Mouse (Mus musculus) brain, adult 2 months (tissue): ENCODE data around the gene Large1.
A peak's percentile ranks its signal among the peaks of the same experiment; 100 is the strongest.
"Not testable (repeated sequence)": the region's sequence is repeated elsewhere in the genome, so short reads cannot be mapped to it uniquely, and the experiment has no call there.

Source experiments
- DNase-seq: peaks from one replicate; pipeline ENCODE4 v3.0.0; 2011; ENCODE audit warnings: low read depth, low spot score

The Large1 gene

DNA sequence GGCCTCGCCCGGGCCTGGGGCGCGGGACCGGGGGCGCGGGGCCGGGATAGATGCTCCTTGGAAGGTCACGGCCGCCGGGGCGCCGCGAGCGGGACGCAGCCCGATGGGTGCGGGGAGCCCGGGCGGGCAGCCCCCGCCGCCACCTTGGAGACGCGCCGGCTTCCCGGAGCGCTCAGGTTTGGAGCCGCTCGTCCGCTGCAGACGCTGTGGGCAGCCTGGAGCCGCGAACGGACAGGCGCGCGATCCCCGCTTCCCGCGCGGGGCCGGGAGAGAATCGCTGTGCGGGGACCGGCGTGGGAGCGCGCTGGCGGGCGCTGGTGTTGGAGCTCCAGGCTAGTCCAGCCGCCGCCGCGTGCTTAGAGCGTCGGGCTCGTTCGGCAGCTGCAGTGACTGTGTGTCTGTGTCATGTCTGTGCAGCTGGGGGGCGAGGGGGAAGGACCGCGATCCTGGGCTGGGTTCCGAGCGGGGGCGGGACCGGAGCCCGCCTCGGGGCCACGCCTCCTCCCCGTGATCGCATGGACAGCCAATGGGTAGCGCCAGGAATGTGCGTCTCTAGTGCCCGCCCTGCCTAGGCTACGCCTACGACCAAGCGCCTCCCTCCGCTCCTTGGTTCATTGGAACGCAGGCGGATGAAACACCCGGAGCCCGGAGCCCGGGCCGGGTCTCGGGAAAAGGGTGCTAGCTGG is at the start of gene Large1:
TSS of gene Large1 (minus strand) at position 433 of the 686 bp plus-strand sequence.
- DNase-seq = peak; percentile 100

GRCm38 (mm10) chr8:73400343-73400742 is 47.0 kb upstream of the Large1 start:
- no peak for DNase-seq

- DNase-seq = not testable (repeated sequence)
Observed at GRCm38 (mm10) chr8:73373001-73373400, 19.7 kb upstream of the Large1 start.

DNA sequence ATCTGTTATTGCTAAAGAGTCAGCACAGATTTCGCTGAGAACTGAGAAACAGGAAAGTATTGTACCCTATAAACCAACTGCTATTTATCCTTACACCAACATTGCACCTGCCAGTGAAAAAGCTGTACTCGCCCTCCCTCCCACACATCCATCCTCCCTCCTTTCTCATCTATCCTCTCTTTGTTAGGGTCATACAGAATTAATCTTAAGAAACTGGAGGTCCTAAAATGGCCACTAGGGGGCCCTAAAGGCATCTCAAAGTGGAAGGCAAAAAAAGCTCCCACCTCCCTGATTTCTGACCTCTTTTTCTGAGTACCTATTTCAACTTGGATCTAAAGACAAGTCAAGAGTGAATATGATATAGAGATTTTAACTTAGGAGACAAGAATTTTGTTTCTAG is 2.6 kb upstream of the Large1 start:
- DNase-seq = peak; percentile 91

DNA sequence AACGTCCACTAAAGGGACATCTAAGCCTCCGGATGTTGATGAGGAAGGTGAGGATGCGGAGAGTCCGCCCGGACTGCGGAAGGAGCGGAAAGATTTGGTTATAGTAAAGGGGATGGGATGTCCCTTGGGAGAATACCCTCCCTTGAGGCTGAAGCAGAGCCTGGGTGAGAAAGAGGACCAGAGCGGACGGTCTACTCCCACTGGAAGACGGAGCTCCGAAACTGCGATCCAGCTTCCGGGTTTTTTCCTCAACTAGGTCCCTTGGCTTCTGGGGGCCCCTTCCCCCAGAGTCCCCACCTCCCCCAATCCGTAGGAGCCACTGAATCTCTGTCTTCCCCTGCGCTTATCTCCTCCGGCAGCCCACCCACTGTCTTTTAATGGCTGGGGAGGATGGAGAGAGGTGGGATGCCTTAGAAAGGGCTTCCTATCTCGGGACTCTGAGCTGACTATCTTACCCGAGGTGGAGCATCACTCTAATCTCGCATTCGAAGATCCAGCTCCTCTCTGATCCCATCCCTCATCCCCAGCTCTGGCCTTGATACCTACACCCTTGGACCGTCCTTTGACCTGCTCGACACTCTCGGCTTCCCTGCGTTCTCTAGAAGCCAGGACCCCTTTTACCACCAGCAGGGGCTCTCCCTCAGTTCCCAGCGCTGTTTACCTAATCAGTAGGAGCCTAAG is 1.0 kb upstream of the Large1 start:
- peak; percentile 97 for DNase-seq

DNA sequence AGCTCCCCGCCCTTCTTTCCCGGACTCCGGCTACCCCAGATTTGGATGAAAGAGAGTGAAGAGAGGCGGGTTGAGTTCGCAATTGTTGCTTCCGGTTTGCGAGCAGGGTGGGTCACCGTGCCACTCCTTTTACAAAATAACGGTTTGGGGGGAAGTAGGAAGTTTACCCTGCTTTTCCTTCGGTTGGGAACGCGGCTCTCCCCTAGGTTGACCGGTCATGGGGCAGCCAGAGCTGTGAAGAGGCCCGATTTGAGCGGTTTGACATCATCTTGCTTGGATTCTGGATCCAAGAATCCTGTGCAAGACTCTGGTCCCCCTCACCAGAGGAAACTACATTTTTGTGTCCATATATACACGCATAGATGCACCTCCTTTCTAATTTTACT is 447 bp upstream of the Large1 start:
- no peak for DNase-seq

DNA sequence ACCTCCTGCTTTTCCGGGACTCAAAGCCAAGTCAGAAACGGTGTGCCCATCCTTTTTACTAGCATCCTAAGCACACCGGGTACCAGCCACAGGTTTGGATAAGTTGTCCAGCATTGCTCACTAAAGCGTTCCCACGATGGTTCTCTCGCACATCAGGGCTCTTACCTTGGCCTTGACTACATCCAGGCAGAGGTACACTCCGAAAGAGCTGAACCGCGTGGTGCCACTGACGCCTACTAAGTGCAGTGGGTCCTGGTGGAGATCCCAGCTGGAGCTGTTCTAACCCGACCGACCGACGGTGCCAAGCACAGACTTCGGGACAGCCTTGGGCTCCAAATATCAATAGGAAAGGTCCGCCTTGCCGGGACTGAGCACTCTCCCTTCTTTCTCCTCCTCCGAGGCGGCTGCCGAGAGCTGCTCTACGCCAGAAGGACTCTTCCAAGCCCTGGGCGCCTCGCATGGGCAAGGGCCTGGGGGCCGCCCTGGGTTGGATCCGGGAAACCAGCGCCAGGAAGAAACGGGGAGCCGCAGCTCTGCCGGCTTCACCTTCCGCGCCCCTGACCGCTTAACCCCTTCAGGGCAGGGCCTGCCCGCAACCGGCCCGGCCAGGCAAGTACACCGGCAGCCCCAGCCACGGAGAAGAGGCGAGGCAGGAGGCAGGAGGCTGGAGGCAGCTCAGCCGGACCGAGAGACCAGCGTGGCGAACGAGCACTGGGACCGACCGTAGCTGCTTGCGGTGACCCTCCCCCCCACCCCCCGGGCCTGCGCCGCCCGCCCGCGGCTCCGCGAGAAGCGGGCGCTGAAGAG is 836 bp downstream of the Large1 start:
- peak; percentile 52 for DNase-seq

DNA sequence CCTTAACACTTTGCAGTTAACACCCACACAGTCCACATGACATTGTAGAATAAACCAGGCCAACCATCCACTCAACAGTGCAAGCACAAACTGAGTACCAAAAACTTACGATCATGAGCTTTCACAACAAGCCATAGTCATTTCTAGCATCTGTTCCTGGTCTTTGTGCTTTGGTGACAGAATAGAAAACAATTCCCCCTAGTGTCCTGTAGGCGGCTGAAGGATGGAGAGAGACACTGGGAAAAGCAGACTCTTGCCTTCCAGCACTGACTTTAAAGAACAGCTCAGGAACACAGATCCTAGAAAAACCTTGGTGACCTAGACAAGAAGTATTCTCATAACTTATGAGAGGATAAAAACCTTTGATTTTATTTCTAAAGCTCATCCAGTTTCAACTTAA is 3.0 kb downstream of the Large1 start:
- DNase-seq = peak; percentile 77

DNA sequence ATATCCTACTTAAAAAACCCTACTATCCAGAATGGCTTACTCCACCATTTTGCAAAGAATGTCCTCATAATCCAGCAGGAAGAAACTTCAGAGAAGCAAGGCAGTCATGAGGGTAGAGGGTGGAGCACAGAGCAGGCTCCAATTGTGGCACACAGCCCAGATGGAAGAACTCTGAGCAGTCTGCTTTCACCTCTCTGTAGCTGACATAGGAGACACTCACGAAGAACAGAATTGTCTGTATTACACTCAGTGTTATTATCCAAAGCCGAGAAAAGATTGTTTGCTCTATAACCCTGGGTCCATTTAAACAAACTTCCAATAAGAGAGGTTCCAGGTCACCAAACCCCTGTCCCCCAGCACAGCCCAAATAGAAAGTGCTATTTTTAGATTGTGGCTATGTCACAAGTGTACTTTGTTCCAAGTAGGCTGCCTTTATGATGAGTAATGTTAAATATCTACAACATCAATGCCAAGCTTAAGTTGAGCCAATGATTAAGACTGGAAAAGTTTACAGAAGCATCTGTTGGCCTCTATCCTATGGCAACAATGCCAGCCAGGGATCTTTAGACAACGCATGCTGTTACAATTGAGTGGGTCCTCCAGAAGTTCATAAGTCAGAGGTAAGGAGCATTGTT is 10.5 kb downstream of the Large1 start:
- DNase-seq = peak; percentile 55

DNA sequence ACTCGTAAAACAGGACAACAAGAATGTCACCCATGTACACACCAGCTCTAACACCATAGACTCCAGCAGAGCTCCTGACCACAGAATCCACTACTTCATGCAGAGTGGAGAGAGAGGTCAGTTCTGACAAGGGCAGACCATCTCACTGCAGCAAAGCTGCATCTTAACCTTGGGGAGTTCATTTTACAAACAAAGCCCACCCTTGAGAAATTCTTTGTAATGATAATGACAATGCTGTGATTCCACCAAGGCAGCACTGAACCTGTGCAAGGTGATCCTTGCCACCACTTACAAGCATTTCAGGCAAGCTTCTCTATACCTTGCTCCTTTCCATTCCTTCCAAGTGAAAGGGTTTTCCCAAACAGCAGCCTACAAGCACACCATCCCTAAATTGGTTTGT is 16.5 kb downstream of the Large1 start:
- DNase-seq = no peak

GRCm38 (mm10) chr8:73329131-73329530 is 24.2 kb downstream of the Large1 start:
- DNase-seq = no peak

GRCm38 (mm10) chr8:73328056-73328455 is 25.3 kb downstream of the Large1 start:
- peak; percentile 63 for DNase-seq

DNA sequence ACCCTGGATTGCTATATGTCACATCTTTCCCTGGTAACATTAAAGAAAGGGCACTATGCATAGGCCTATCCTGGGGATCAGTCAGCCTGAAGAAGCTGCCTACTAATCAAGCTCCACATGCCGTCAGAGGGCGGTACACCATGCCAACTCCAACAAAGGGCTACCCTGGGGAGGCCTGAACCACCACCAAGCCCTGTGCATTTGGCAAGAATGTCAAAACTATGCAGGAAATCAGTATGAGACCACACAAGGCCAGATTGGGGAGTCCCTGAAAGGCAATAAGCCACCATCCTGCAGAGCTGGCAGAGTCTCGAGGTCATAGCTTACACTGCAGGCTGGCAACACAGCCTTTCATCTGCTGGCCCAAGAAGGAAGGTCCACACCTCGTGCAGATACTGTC is 28.7 kb downstream of the Large1 start:
- DNase-seq = peak; percentile 87

DNA sequence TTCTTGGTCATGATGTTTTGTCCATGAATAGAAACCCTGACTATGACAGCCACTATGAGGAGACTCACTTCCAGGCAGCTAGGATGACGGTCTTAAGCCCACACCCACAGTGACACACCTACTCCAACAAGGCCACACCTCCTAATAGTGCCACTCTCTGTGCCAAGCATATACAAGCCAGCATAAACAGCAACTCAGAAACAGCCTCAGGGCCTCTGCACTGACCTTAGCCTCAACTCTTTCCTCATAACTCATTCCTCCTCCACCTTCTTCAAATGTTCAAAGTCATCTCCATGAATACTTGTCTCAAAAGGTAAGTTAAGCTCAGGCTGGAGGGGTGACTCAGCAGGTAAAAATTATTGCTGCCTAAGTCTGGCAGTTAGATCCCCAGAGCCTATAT is 29.7 kb downstream of the Large1 start:
- DNase-seq = no peak

DNA sequence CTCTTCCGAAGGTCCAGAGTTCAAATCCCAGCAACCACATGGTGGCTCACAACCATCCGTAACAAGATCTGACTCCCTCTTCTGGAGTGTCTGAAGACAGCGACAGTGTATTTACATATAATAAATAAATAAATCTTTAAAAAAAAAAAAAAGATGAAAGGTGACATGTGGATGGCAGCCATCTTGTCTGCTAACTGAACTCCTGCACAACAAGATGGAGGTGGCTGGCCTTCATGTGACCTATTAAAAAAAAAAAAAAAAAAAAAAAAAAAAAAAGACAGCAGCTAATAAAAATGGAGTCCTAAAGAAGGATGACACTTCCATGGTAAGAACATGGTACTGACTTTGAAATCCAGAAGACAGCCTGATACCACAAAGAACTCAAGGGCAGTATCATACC is 33.8 kb downstream of the Large1 start:
- DNase-seq = not testable (repeated sequence)

DNA sequence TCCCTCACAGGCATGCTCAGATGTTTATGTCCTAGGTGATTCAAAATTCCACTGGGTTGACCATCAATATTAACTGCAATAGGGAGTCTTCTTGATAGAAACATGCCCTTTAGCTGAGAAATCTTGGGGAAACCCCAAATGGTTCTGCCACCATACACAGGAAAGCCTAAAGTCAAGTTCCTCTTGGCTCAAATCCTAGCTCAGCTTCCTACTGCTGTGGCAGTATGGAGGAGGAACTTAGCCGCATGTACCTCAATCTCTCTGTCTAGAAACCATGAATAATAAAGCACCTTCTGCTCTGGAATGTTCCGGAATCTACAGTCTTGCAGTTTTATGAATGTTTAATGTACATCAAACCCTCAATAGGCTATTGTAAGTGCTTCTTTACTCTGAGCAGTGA is 39.4 kb downstream of the Large1 start:
- peak; percentile 63 for DNase-seq

DNA sequence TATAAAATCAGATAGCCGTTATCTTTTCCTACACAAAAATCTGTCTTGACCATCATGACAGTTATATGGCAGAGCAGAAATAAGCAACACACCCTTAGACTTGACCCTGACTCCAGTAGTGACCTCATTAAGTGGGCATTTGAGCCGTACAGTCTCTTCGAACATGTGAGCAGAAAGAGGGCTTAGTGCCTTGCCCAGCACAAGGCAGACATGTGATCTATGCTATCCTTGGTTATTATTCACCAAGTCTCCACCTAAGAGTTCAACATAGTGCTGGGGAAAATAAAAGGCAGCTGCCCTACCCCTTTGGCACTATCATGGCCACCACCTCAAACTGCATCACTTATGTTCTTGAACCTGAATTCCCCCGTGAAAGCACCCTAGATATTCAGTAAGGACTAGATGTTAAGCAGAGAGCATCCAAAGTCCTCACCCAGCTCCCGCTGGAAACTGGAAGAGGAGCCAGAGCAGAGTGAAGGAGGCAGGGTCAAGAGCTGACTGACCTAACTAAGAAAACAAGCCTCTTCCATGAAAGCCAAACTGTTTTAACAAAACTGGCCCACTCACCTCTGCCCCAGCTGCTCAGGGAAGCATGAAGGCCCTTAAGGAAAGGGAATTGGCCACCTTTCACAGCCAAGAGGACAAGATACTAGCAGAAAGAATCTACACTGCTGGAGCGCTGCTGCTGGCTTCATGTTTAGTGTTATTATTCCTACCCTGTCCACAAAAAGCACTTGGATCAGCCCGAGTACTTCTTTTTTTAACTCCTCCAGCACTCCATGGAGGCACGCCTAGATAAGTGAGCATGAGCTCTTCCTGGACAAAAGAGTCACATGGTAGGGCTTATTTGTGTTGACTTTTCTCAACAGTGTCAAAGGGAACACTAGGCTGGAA is 40.4 kb downstream of the Large1 start:
- DNase-seq = peak; percentile 41

GRCm38 (mm10) chr8:73310471-73310870 is 42.9 kb downstream of the Large1 start:
- peak; percentile 63 for DNase-seq

GRCm38 (mm10) chr8:73310036-73310435 is 43.3 kb downstream of the Large1 start:
- DNase-seq = no peak

- no peak for DNase-seq
Observed at GRCm38 (mm10) chr8:73303907-73304306, 49.4 kb downstream of the Large1 start.

DNA sequence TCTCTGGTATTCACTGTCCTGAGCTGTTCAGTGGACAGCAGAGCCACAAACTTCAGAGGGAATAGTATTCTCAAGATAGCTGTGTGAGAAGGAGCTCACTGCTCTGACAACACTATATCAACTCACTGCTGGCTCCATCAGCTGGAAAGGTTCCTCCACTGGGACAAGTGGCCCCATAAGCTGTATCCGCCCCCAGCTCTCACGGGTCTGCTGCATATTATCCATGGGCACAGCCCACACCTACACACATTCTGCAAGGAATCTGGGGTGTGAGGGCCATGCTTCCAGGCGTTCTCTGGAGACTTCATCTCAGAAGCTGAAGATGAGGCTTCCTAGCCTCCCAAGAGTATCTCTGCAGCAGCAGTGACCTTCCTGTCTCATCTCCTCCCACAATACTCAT is 50.4 kb downstream of the Large1 start:
- DNase-seq = peak; percentile 64
